Mouse (Mus musculus) G1E (cell line): ENCODE data around the gene Rbpj. TPM values are rescaled to one million over a fixed set of nuclear protein-coding genes. Genes with fewer than 3 reads are reported as not detected.

Experiments
- ATAC-seq: 2 replicates; pipeline ENCODE4 v1.8.0; 2016; ENCODE audit warnings: mild to moderate bottlenecking; ENCODE audit not compliant: insufficient number of reproducible peaks, poor library complexity, low FRiP score, severe bottlenecking; ENCODE audit errors: extremely low read depth
- DNase-seq: peaks from one replicate; pipeline ENCODE4 v3.0.0; 2012; ENCODE audit warnings: low spot score
- H3K27me3 ChIP-seq: 2 replicates; pipeline ENCODE4 v1.6.1; 2012; ENCODE audit warnings: mild to moderate bottlenecking, low read length, inconsistent platforms; ENCODE audit not compliant: insufficient read depth
- H3K36me3 ChIP-seq: replicated peaks from 2 replicates; pipeline ENCODE3; 2012; ENCODE audit warnings: mild to moderate bottlenecking, inconsistent platforms
- H3K4me1 ChIP-seq: 2 replicates; pipeline ENCODE4 v1.6.1; 2012; ENCODE audit warnings: low read depth, low read length, inconsistent platforms, mixed read lengths; ENCODE audit not compliant: insufficient read depth
- H3K4me3 ChIP-seq: 2 replicates; pipeline ENCODE4 v1.5.1; 2012; ENCODE audit warnings: low read depth, mild to moderate bottlenecking, inconsistent platforms, low read length, moderate library complexity, mixed read lengths
- H3K9me3 ChIP-seq: replicated peaks from 2 replicates; pipeline ENCODE4 v1.6.1; 2012; ENCODE audit warnings: inconsistent platforms
- CTCF ChIP-seq: IDR thresholded peaks from 2 replicates; pipeline ENCODE4 v1.5.1; 2012; ENCODE audit warnings: low read depth, low read length, inconsistent platforms, mixed read lengths
- GATA1 ChIP-seq: IDR thresholded peaks from 2 replicates; pipeline ENCODE4 v1.6.1; 2012; ENCODE audit warnings: borderline replicate concordance, low read length, inconsistent platforms, mixed read lengths
- GATA2 ChIP-seq: IDR thresholded peaks from 2 replicates; pipeline ENCODE4 v1.6.1; 2012; ENCODE audit warnings: low read depth, low read length, inconsistent platforms, borderline replicate concordance
- POLR2AphosphoS5 ChIP-seq: IDR thresholded peaks from 2 replicates; pipeline ENCODE4 v1.6.1; 2012; ENCODE audit warnings: low read depth, low read length, inconsistent platforms; ENCODE audit not compliant: insufficient replicate concordance
- TAL1 ChIP-seq: conservative IDR thresholded peaks from 2 replicates; pipeline ENCODE4 v1.6.1; 2012; ENCODE audit warnings: low read depth, low read length, inconsistent platforms, mixed read lengths
- polyA plus RNA-seq: library from polyadenylated mRNA; stranded (reverse); fragments of >175 nt; gene quantifications from 2 replicates; pipeline ENCODE4 v1.2.3, GENCODE M21; 2012
- total RNA-seq, 2 experiments: library from RNA; stranded (forward) in 1 of 2; stranded (reverse) in 1 of 2; fragments of 200-1000 nt in 1 of 2; fragments of >200 nt in 1 of 2; fragmentation: Nextera tagmentation in 1 of 2; gene quantifications; 2 replicates each; pipeline ENCODE4 v1.2.3; 2014 to 2017

The Rbpj gene
- total and polyA plus RNA-seq, 3 experiments: 5.5 to 33.5 (median 17.2) TPM

DNA sequence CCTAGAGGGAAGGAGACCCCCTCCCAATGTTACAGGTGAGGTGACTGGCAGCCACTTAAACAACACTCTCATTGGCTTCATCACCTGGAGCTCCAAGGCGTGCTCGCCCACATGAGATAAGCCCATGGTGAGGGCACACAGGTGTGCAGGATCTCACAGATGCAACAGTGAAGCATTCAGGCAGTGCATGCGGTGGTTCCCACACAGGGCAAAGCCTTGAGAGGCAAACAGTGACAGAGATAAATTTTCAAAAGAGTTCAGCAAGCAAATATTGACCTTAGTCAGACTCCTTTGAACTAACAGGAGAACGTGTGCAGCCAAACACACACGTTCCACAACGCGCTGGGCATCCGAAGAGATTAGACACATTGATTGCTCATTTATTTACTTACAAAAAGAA lies 210.7 kb downstream of the Rbpj start:
- H3K36me3 ChIP-seq: no peaks in the 10 kb centered on the region
- no peak for ATAC-seq
- H3K4me3 ChIP-seq: no peak overlapping the region
- peaks cover 3% of the 10 kb centered on the region for H3K27me3 ChIP-seq
- H3K9me3 ChIP-seq: peaks cover 16% of the 10 kb centered on the region
- no peak for DNase-seq
- TF ChIP-seq TAL1: no peak
- TF ChIP-seq CTCF: no peak
- no peak for TF ChIP-seq GATA1
- TF ChIP-seq GATA2: no peak
- no peak for TF ChIP-seq POLR2AphosphoS5
- peaks cover 3% of the 10 kb centered on the region; the same call in 1 of the 2 replicates for H3K4me1 ChIP-seq

DNA sequence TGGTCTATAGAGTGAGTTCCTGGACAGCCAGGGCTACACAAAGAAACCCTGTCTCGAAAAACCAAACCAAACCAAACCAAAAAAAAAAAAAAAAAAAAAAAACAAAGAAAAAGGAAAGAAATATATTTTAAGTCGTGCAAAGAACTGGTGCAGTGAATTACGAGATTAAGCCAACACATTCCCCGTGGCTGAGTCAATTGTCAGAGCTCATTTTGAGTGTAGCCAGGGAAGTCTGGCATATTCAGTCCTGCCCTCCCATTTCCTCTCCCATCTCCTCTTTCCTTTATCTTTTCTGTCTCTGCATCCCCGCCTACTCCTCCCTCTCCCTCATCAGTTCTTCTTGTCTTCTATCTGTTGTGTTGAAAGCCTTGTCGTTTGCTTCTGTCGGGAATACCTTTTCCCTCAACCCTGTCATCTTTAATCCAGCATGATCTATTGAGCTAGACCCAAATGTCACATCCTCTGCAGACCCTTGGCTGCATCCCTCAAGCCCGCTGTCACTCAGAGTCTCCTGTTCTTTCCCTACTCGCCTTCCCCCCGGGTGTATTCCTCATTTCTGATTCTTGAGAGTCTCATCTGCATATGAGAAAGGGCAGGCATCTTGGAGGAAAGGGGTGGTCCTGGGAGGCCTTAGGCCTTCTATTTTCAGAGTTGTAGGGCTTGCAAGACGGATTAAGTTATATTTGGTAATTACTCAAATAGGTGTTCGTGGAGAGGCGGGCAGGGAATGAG lies 212.2 kb downstream of the Rbpj start:
- TF ChIP-seq CTCF (no peak), POLR2AphosphoS5 (no peak), GATA1 (no peak), GATA2 (no peak), TAL1 (no peak)
- Histone ChIP-seq H3K27me3 (peaks cover 3% of the 10 kb centered on the region), H3K4me1 (no peaks in the 10 kb centered on the region), H3K9me3 (peaks cover 13% of the 10 kb centered on the region), H3K36me3 (no peaks in the 10 kb centered on the region), H3K4me3 (no peak overlapping the region)
- DNase-seq: no peak
- no peak for ATAC-seq

DNA sequence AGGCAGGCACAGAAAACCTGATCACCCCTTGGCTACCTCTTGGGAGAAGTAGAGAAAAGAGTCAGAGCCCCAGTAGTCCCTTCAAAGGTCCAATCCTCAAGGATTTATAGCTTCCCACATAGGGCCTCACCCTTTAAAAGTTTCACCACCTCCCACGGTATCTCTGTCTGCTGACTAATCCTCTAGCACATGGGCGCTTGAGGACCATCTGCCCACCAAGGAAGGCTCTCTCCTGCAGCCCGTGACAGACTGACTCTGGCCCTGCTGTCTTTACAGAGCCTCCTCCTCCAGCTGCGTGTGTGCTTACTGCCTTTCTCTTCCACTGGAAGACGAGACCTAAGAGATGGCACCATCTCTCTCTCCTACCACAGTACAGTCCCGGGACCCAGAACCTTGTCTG lies 213.7 kb downstream of the Rbpj start:
- Histone ChIP-seq H3K4me1 (no peaks in the 10 kb centered on the region), H3K36me3 (no peaks in the 10 kb centered on the region), H3K27me3 (peaks cover 3% of the 10 kb centered on the region), H3K9me3 (no peaks in the 10 kb centered on the region), H3K4me3 (no peak overlapping the region)
- TF ChIP-seq TAL1 (no peak), GATA2 (no peak), CTCF (no peak), GATA1 (no peak), POLR2AphosphoS5 (no peak)
- ATAC-seq (no peak), DNase-seq (no peak)

DNA sequence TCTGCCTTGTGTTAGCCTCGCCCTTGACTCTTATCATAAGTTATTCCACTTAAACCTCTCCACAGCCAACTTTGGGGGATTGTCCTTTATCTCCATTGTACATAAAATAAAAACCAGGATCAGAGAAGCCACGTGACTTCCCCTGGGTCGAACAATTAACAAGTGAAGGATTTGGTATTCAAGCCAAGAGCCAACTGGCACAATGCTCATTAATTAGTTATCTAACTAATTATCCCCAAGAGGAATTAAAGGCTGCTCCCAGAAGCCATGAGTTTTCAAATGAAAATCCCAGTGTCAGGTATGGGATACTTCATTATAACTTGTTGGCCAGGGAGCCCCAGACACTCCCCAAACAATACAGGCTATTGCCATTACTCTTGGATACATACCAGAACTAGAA lies 218.0 kb downstream of the Rbpj start:
- no peak overlapping the region for H3K4me3 ChIP-seq
- no peak for ATAC-seq
- H3K9me3 ChIP-seq: no peaks in the 10 kb centered on the region
- no peaks in the 10 kb centered on the region for H3K36me3 ChIP-seq
- no peaks in the 10 kb centered on the region for H3K27me3 ChIP-seq
- peaks cover 4% of the 10 kb centered on the region for H3K4me1 ChIP-seq
- no peak for TF ChIP-seq TAL1
- TF ChIP-seq GATA1: no peak
- TF ChIP-seq POLR2AphosphoS5: no peak
- TF ChIP-seq GATA2: no peak
- TF ChIP-seq CTCF: no peak
- no peak for DNase-seq

DNA sequence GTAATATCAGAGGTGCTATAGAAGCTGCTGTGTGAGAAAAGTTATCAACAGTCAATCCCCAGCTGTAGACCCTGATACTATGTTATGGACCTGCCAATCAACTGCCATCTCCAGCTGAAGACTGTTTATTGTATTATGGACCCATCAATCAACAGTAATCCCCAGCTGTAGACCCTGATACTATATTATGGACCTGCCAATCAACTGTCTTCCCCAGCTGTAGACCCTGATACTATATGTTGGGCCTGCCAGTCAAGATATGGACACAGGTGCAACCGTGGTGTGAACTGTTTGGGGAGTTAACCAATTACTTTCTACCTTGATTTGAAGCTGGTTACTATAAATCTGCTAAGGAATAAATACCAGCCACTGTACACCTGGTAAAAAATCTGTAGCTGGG lies 218.5 kb downstream of the Rbpj start:
- no peaks in the 10 kb centered on the region for H3K27me3 ChIP-seq
- no peaks in the 10 kb centered on the region for H3K36me3 ChIP-seq
- no peaks in the 10 kb centered on the region for H3K9me3 ChIP-seq
- H3K4me3 ChIP-seq: no peak overlapping the region
- no peak for DNase-seq
- ATAC-seq: no peak
- H3K4me1 ChIP-seq: peaks cover 4% of the 10 kb centered on the region
- TF ChIP-seq CTCF (no peak), GATA2 (no peak), TAL1 (no peak), GATA1 (no peak), POLR2AphosphoS5 (no peak)

DNA sequence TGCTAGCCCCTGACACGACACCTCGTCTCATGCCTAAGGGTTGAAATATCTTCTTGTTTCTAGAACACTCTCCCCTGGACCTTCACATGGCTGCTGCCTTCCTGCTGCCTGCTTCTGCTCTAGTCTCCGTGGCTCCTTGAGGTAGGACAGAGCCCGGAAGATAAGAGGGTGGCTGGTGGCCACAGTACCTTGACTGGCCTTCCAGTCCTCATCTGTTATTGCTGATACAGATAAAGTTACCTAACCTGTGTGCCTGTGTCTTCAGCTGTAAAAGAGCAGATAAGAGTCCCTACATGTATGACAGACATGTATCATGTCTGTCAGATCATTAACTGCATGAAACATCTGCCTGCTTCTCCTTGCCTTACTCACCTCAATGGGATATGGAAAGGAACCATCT lies 219.7 kb downstream of the Rbpj start:
- no peak for DNase-seq
- Histone ChIP-seq H3K9me3 (no peaks in the 10 kb centered on the region), H3K4me3 (no peak overlapping the region), H3K27me3 (no peaks in the 10 kb centered on the region), H3K36me3 (no peaks in the 10 kb centered on the region), H3K4me1 (peaks cover 4% of the 10 kb centered on the region)
- no peak for ATAC-seq
- TF ChIP-seq POLR2AphosphoS5 (no peak), GATA1 (no peak), CTCF (no peak), GATA2 (no peak), TAL1 (no peak)

DNA sequence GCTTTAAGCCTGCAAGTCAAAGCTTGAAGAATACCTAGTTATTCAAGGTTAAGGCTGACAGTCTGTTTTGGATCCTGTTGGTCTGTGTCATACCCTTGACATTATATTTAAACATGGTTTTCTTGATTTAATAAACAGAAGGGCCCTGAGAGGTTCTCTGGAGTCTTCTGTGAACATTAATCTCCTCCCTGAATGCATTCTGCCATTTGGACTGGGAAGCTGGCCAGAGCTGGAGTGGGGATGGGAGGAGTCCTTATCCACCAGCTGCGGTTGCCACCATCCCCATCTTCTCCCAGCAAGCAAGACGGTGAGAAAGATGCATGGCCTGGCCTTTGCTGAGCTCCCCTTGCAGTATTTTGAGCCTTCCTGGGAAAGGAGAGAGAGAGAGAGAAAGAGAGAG lies 220.4 kb downstream of the Rbpj start:
- DNase-seq (no peak), ATAC-seq (no peak)
- Histone ChIP-seq H3K9me3 (no peaks in the 10 kb centered on the region), H3K36me3 (no peaks in the 10 kb centered on the region), H3K4me1 (peaks cover 4% of the 10 kb centered on the region), H3K27me3 (no peaks in the 10 kb centered on the region), H3K4me3 (no peak overlapping the region)
- no peak for TF ChIP-seq TAL1
- TF ChIP-seq GATA2: no peak
- no peak for TF ChIP-seq POLR2AphosphoS5
- no peak for TF ChIP-seq CTCF
- no peak for TF ChIP-seq GATA1
